Mouse (Mus musculus) forebrain, embryonic 14.5 days (tissue): ENCODE measurements around the gene Tgfbr2. TPM values are rescaled to one million over a fixed set of nuclear protein-coding genes. Genes with fewer than 3 reads are reported as not detected.

Experiments
- ATAC-seq: fragments of 200-750 bp; cut with Nextera tagmentation; 2 replicates; pipeline ENCODE4 v1.8.0; 2017; ENCODE audit warnings: mild to moderate bottlenecking, moderate library complexity
- DNase-seq: peaks from one replicate; pipeline ENCODE4 v3.0.0-alpha.2; 2015; ENCODE audit warnings: low spot score
- H3K27ac ChIP-seq: fragments of 300-500 bp; sonication (generic); 2 replicates; pipeline ENCODE4 v1.5.1; 2014; ENCODE audit warnings: low read depth, mild to moderate bottlenecking, control low read depth, low read length, moderate library complexity
- H3K27me3 ChIP-seq: fragments of 300-500 bp; sonication (generic); replicated peaks from 2 replicates; pipeline ENCODE4 v1.6.1; 2014; ENCODE audit warnings: low read length, control low read depth, mixed read lengths; ENCODE audit not compliant: control insufficient read depth, insufficient read depth
- H3K36me3 ChIP-seq: fragments of 300-500 bp; sonication (generic); 2 replicates; pipeline ENCODE4 v1.6.1; 2014; ENCODE audit warnings: low read length, control low read depth; ENCODE audit not compliant: control insufficient read depth, insufficient read depth
- H3K4me1 ChIP-seq: fragments of 300-500 bp; sonication (generic); 2 replicates; pipeline ENCODE4 v1.6.1; 2014; ENCODE audit warnings: antibody characterized with exemption, low read length, control low read depth; ENCODE audit not compliant: control insufficient read depth, insufficient read depth
- H3K4me2 ChIP-seq: fragments of 300-500 bp; sonication (generic); 2 replicates; pipeline ENCODE4 v1.6.1; 2014; ENCODE audit warnings: mild to moderate bottlenecking, control low read depth, low read length
- H3K4me3 ChIP-seq: fragments of 300-500 bp; sonication (generic); 2 replicates; pipeline ENCODE4 v1.5.1; 2014; ENCODE audit warnings: low read depth, low read length, control low read depth
- H3K9ac ChIP-seq: fragments of 300-500 bp; sonication (generic); 2 replicates; pipeline ENCODE4 v1.6.1; 2014; ENCODE audit warnings: mild to moderate bottlenecking, low read length, control low read depth, moderate library complexity
- H3K9me3 ChIP-seq: fragments of 300-500 bp; sonication (generic); replicated peaks from 2 replicates; pipeline ENCODE4 v1.6.1; 2016; ENCODE audit warnings: low read length, control low read depth, mixed read lengths; ENCODE audit not compliant: control insufficient read depth
- WGBS: fragments of 180-500 bp; shearing (Covaris S2); extraction: QIAGEN DNeasy Blood & Tissue Kit; methylation state at CpG from one replicate; pipeline ENCODE4 v1.1.7; 2014; 5-methylcytosine and 5-hydroxymethylcytosine counted together
- polyA plus RNA-seq: library from polyadenylated mRNA; unstranded; fragments of >200 nt; fragmentation: Nextera tagmentation; extraction: Ambion mirVana; gene quantifications from 2 replicates; pipeline ENCODE4 v1.2.1, GENCODE M21; 2014

The Tgfbr2 gene
- polyA plus RNA-seq, 1 experiment from 2014 or later, result 5.5 TPM

DNA sequence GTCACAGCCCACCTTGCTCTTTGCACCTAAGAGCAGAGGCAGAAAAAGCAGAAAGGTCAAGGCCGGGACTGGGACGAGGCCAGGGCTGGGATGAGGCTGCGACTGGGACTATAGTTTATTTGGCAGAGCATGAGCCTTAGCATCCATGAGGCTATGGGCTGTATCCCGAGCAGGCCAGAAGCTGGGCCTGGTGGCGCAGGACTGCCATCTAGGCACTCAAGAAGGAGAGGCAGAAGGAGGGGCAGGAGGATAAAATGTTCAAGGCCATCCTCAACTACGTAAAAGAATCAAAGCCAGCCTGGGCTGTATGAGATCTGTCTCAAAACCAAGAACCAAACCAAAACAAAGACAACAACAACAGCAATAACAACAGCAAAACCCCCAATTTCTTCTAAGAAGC lies 52.6 kb downstream of the Tgfbr2 start:
- H3K4me1 ChIP-seq, result peaks cover 7% of the 10 kb centered on the region
- ATAC-seq, result no peak
- no peak overlapping the region for H3K4me2 ChIP-seq
- H3K9ac ChIP-seq, result no peak overlapping the region
- H3K27me3 ChIP-seq, result no peaks in the 10 kb centered on the region
- H3K9me3 ChIP-seq, result no peaks in the 10 kb centered on the region
- H3K27ac ChIP-seq, result no peak overlapping the region
- H3K36me3 ChIP-seq, result no peaks in the 10 kb centered on the region
- no peak overlapping the region for H3K4me3 ChIP-seq
- WGBS, result 89% methylated on average over 6 of the region's 6 CpGs
- no peak for DNase-seq

DNA sequence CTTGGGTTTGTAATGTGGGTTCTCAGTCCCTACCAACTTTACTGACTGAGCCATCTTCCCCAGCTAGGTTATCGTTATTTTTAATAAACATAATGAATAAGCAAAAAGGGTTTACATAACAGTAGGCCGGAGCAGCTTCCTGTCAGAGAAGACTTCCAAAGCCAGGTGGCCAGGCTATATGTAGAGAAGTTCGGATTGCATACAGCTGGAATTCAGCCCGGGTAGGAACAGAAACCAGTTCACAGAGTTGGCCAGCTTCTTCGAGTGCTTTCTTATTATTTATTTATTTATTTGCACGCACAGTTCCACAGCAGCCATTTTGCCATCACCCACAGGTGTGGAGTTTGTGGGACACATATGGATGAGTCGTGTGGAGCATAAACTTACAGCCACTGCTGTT lies 53.7 kb downstream of the Tgfbr2 start:
- Histone ChIP-seq H3K9me3 (no peaks in the 10 kb centered on the region), H3K4me2 (no peak overlapping the region), H3K36me3 (no peaks in the 10 kb centered on the region), H3K4me1 (peaks cover 7% of the 10 kb centered on the region), H3K27ac (no peak overlapping the region), H3K27me3 (no peaks in the 10 kb centered on the region), H3K4me3 (no peak overlapping the region), H3K9ac (no peak overlapping the region)
- ATAC-seq (no peak), DNase-seq (no peak)
- WGBS, result 91% methylated on average over 7 of the region's 7 CpGs

DNA sequence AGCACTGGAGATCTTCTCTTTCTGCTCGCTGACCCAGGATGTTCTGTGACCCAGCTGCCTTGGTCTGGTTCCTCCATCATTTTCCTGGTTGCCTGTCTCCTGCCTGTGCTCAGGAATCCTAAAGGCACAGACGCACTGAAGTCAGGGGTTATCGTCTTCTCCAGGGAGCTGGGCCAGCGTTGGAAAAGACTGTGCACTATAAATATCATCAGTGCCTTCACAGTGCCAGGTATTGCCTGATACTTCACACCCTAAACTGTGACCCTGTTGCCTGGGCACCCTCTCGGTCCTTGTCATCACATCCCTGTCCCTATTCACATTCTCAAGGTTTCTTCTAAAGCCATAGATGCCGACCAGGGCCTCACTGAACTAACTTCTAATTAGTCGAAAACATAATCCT lies 55.2 kb downstream of the Tgfbr2 start:
- H3K27ac ChIP-seq, result no peak overlapping the region
- no peaks in the 10 kb centered on the region for H3K9me3 ChIP-seq
- H3K9ac ChIP-seq, result no peak overlapping the region
- peaks cover 7% of the 10 kb centered on the region for H3K4me1 ChIP-seq
- 69% methylated on average over 7 of the region's 7 CpGs for WGBS
- H3K4me3 ChIP-seq, result no peak overlapping the region
- no peaks in the 10 kb centered on the region for H3K27me3 ChIP-seq
- ATAC-seq (no peak), DNase-seq (no peak)
- H3K4me2 ChIP-seq, result no peak overlapping the region
- H3K36me3 ChIP-seq, result no peaks in the 10 kb centered on the region

DNA sequence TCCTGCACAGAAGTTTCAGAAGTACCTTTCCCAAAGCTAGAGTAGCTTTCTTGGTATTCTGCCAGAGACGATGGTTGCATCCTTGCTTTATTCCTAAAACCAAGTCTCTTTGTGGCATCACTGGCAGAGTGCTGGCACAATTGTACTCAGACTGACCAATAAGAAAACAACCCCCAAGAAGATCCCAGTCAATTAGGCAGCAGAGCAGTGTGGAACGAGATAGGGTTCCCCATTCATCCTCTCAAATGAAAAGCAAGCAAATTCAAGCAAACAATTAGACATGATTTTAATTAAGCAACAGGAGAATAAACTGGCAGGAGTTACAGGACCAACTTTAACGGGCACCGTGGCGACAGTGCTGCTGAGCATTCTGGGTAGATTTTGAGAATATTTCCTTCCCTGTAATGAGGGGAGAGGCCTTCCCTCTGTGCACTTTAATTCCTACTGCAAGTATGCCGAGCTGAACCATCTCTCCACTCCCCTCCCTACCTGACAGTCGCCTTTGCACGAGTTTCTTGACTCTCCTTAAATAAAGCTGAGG lies 56.8 kb downstream of the Tgfbr2 start:
- ATAC-seq (peak; percentile 75; the same call in 1 of the 2 replicates), DNase-seq (peak; percentile 60)
- H3K36me3 ChIP-seq, result no peaks in the 10 kb centered on the region
- peaks cover 7% of the 10 kb centered on the region for H3K4me1 ChIP-seq
- H3K27me3 ChIP-seq, result no peaks in the 10 kb centered on the region
- no peak overlapping the region for H3K27ac ChIP-seq
- H3K4me3 ChIP-seq, result no peak overlapping the region
- no peaks in the 10 kb centered on the region for H3K9me3 ChIP-seq
- H3K9ac ChIP-seq, result no peak overlapping the region
- H3K4me2 ChIP-seq, result no peak overlapping the region
- 16% methylated on average over 8 of the region's 8 CpGs for WGBS

DNA sequence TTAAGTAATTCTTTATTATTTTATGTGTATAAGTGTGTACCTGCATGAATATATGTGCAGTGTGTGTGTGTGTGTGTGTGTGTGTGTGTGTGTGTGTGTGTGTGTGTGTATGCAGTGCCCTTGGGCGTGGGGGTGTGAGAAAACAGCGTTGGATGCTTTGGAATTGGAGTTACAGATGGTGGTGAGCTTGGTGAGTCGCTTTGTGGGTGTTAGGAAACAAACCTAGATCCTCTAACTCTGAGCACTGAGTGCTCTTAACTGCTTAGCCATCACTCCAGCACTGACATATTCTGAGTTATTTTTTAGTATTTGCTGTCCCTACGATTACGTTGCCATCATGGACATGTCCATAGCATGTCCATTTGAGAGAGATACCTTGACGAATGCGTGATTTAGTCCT lies 59.3 kb downstream of the Tgfbr2 start:
- Histone ChIP-seq H3K27ac (no peak overlapping the region), H3K9ac (no peak overlapping the region), H3K27me3 (no peaks in the 10 kb centered on the region), H3K4me1 (peaks cover 7% of the 10 kb centered on the region), H3K4me3 (no peak overlapping the region), H3K4me2 (no peak overlapping the region), H3K36me3 (no peaks in the 10 kb centered on the region), H3K9me3 (no peaks in the 10 kb centered on the region)
- ATAC-seq (no peak), DNase-seq (no peak)
- 90% methylated on average over 7 of the region's 7 CpGs for WGBS

DNA sequence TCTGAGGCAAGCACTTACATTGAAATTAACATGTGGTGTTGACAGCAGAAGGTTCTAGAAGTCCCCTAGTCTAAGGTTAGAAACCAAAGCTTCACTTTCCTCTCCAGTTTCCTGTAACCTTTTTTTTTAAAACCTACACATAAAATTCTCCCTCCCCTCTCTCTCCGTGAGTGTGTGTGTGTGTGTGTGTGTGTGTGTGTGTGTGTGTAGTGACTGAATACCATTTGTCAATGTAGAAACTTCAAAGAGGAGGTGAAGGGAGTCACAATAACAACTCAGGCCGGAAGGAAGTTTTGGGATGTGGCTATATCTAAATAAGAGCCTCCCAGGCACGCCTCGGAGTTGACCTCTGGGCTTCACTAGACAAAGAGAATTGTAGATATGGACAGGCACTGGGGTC lies 60.8 kb downstream of the Tgfbr2 start:
- Histone ChIP-seq H3K4me2 (no peak overlapping the region), H3K36me3 (no peaks in the 10 kb centered on the region), H3K4me1 (peaks cover 7% of the 10 kb centered on the region), H3K4me3 (no peak overlapping the region), H3K9ac (no peak overlapping the region), H3K27me3 (no peaks in the 10 kb centered on the region), H3K27ac (no peak overlapping the region), H3K9me3 (no peaks in the 10 kb centered on the region)
- DNase-seq (no peak), ATAC-seq (no peak)
- WGBS, result 88% methylated on average over 4 of the region's 4 CpGs

DNA sequence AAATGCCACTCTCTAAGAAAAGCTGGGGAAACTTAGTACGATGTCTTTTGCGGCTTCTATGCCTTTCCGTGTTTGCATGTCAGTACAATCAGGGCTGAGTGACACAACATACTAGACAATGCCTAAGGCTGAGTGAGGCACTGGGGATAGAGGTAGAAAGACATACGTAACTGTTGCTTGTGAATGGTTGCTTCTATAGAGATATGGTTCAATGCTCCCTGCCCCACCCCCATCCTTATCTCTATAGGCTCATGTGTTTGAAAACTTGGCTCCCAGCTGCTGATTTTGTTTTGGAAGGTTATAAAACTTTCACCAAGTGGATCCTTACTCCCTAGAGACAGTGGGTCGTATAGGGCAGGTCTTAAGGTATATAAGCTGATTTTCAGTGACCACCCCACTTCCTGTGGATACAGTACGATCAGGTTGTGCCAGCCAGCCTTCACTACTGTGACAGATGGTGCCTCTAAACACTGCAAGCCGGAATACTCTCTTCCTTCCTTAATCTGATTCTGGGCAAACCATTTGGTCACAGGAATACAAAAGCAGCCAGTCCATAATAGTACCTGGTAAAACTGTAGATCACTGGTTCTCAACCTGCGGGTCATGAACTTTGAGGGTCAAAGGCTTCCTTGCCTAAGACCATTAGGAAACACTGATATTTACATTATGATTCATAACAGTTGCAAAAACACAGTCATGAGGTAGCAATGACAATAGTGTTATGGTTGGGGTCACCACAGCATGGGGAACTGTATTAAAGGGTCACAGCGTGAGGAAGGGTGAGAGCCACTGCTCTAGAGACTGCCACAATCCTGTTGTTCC lies 63.8 kb downstream of the Tgfbr2 start:
- Histone ChIP-seq H3K4me1 (no peaks in the 10 kb centered on the region), H3K36me3 (no peaks in the 10 kb centered on the region), H3K27ac (no peak overlapping the region), H3K27me3 (no peaks in the 10 kb centered on the region), H3K9me3 (no peaks in the 10 kb centered on the region), H3K4me2 (no peak overlapping the region), H3K9ac (no peak overlapping the region), H3K4me3 (no peak overlapping the region)
- ATAC-seq (no peak), DNase-seq (no peak)
- WGBS, result 87% methylated on average over 9 of the region's 9 CpGs

DNA sequence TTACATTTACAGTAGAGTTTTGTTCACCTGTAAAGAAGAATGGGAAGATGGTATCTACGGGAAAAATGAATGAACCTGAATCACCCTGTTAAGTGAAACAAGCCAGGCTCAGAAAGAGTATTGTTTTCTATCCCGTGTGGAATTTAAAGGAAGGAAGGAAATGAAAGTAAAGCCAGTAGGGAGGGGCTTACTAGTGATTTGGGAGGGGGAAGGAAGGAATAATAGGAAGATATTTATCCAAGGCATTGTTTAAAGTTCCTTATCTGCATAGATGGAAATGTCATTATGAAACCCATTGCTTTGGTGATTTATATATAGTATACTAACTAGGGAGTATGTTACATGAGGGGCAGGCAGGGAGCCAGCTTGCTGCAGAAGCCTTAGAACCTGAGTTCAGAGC lies 66.4 kb downstream of the Tgfbr2 start:
- DNase-seq (no peak), ATAC-seq (no peak)
- Histone ChIP-seq H3K4me1 (no peaks in the 10 kb centered on the region), H3K9me3 (no peaks in the 10 kb centered on the region), H3K4me3 (no peak overlapping the region), H3K4me2 (no peak overlapping the region), H3K9ac (no peak overlapping the region), H3K27ac (no peak overlapping the region), H3K36me3 (no peaks in the 10 kb centered on the region), H3K27me3 (no peaks in the 10 kb centered on the region)
- WGBS, result 86% methylated on average over 2 of the region's 2 CpGs

DNA sequence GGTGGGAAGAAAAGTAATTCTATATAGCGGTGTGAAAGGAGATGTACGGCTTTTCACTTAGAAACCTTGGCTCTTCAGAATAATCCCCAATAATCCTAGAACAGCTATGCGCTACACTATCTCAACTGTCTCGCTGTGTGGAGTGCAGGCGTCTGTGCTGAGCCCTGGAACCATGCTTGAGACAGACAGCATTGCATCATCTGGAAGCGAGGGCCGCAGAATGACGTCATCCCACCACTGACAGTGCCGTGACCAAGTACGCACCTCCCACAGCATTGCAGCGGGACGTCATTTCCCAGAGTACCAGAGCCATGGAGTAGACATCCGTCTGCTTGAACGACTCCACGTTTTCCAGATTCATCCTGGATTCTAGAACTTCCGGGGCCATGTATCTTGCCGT lies 70.4 kb downstream of the Tgfbr2 start:
- H3K4me1 ChIP-seq, result no peaks in the 10 kb centered on the region
- DNase-seq (no peak), ATAC-seq (no peak)
- no peaks in the 10 kb centered on the region for H3K9me3 ChIP-seq
- 94% methylated on average over 17 of the region's 17 CpGs for WGBS
- no peak overlapping the region for H3K27ac ChIP-seq
- H3K9ac ChIP-seq, result no peak overlapping the region
- H3K27me3 ChIP-seq, result no peaks in the 10 kb centered on the region
- no peak overlapping the region for H3K4me2 ChIP-seq
- no peak overlapping the region for H3K4me3 ChIP-seq
- no peaks in the 10 kb centered on the region for H3K36me3 ChIP-seq
